Mouse (Mus musculus): ENCODE measurements around the gene Sbno1.

The Sbno1 gene

DNA sequence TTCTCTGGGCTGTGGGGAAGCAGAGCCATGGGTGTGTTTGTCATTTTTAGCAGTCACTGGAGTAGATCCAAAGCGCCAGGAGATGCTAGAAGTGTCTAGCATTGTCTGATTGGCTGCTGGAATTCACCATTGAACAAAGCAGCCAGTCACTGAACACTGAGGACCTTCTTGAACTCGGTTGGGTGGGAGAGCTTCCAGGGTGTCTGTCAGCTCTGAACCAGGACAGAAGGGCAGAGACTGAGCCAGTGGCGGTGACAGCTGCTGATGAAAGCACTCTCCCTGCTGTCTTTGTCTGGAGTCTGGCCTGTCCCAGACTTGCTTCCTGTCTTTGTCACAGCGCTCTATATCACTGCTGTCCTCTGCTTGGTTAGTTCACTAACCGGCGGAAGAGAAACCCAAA lies 91.4 kb downstream of the Sbno1 start:
- no peak for DNase-seq (ENCODE audit: low read depth, low spot score)

- DNase-seq (ENCODE audit: low read depth, low spot score) = no peak
Observed at GRCm38 (mm10) chr5:124330086-124330485, 95.7 kb downstream of the Sbno1 start.

GRCm38 (mm10) chr5:124327510-124328364 lies 98.1 kb downstream of the Sbno1 start, which contains the start of the genes Mphosph9 and 2810006K23Rik:
Gene Mphosph9, minus strand, starts transcription at chr5:124327972.
Gene 2810006K23Rik, plus strand, starts transcription at chr5:124328089.
- peak; percentile 99 for DNase-seq (ENCODE audit: low read depth, low spot score)

DNA sequence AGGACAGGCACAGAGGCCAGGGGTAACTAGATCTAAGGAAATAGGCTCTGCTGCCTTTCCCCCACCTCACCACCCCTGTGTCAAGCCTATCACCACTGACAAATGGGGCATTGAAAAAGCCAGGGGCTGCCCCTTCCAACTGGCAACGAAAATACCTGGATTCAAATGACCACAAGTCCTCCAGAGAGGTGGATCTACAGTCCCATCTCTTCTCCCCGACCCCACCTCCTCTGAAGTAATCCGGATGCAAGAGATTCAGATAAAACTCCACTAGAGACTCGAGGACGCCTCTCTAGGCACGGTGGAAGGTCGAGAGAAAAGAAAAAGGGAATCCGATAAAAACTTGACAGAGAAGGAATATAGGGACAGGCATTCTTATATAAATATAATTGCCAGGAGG lies 99.0 kb downstream of the Sbno1 start:
- DNase-seq (ENCODE audit: low read depth, low spot score) = no peak

Measured in c-Kit-negative CD71-positive TER-119-positive erythroid progenitor cells, embryonic 14.5 days (primary cell).